Mouse (Mus musculus): ENCODE data around the gene Rab36. TPM values are rescaled to one million over a fixed set of nuclear protein-coding genes. Genes with fewer than 3 reads are reported as not detected.

Rab36 gene
- total and polyA plus RNA-seq, 3 experiments = 12.9 to 38.1 (median 16.3) TPM

- no peak for DNase-seq
Measured at GRCm38 (mm10) chr10:75068624-75069328, 31.9 kb downstream of the Rab36 start.

- peak; percentile 51 for DNase-seq
Measured at GRCm38 (mm10) chr10:75070281-75070976, 33.6 kb downstream of the Rab36 start.

GRCm38 (mm10) chr10:75075665-75076064 lies 38.8 kb downstream of the Rab36 start:
- no peak for DNase-seq

GRCm38 (mm10) chr10:75078174-75079128 lies 41.6 kb downstream of the Rab36 start:
- no peak for DNase-seq

- DNase-seq = no peak
Measured at GRCm38 (mm10) chr10:75085330-75085729, 48.5 kb downstream of the Rab36 start.

- DNase-seq = no peak
Measured at GRCm38 (mm10) chr10:75088471-75088870, 51.6 kb downstream of the Rab36 start.

- no peak for DNase-seq
Measured at GRCm38 (mm10) chr10:75091478-75092152, 54.8 kb downstream of the Rab36 start.

- no peak for DNase-seq
Measured at GRCm38 (mm10) chr10:75093252-75093987, 56.6 kb downstream of the Rab36 start.

- DNase-seq = no peak
Measured at GRCm38 (mm10) chr10:75094338-75094737, 57.5 kb downstream of the Rab36 start.

- DNase-seq = no peak
Measured at GRCm38 (mm10) chr10:75095216-75095615, 58.4 kb downstream of the Rab36 start.

GRCm38 (mm10) chr10:75098446-75099183 lies 61.8 kb downstream of the Rab36 start:
- no peak for DNase-seq

- DNase-seq = no peak
Measured at GRCm38 (mm10) chr10:75100298-75100697, 63.4 kb downstream of the Rab36 start.

- no peak for DNase-seq
Measured at GRCm38 (mm10) chr10:75103502-75103901, 66.6 kb downstream of the Rab36 start.

Other genes starting within 250 kb of the Rab36 start
- 1 to 10 TPM; 2.3 to 8.2 TPM for gene Gnaz, start 69.9 kb upstream of the Rab36 start, total RNA-seq (2021)
- 2.4 and 7.4 TPM in 2 replicates for gene Gnaz, start 69.9 kb upstream of the Rab36 start, polyA plus RNA-seq (2012; rRNA removed)
- gene Rsph14, start 4.5 kb upstream of the Rab36 start, total RNA-seq (2021) = 1 to 10 TPM in 1 of 2 experiments, not detected in 1; 1.8 TPM
- gene Rsph14, start 4.5 kb upstream of the Rab36 start, polyA plus RNA-seq (2012; rRNA removed) = 0.54 TPM in 1 of 2 replicates, not detected in the other
- gene Bcr, start 23.5 kb downstream of the Rab36 start, total RNA-seq (2021) = 10 to 100 TPM; 40.2 to 43.2 TPM
- gene Bcr, start 23.5 kb downstream of the Rab36 start, polyA plus RNA-seq (2012; rRNA removed) = 20.0 and 20.1 TPM in 2 replicates
- 10 to 100 TPM; 58.8 to 64.0 TPM for gene Specc1l, start 175.0 kb downstream of the Rab36 start, total RNA-seq (2021)
- 24.3 and 27.8 TPM in 2 replicates for gene Specc1l, start 175.0 kb downstream of the Rab36 start, polyA plus RNA-seq (2012; rRNA removed)